Mouse (Mus musculus) embryonic fibroblast, embryonic 13.5 days (primary cell): ENCODE data around the gene Olfr1224-ps1. TPM values are rescaled to one million over a fixed set of nuclear protein-coding genes. Genes with fewer than 3 reads are reported as not detected.
"Not testable (repeated sequence)": the region's sequence is repeated elsewhere in the genome, so short reads cannot be mapped to it uniquely, and the experiment has no call there.

Experiments
- H3K27ac ChIP-seq: 2 replicates; pipeline ENCODE4 v1.5.1; 2012; ENCODE audit warnings: low read length, control low read depth, inconsistent platforms; ENCODE audit not compliant: insufficient read depth
- H3K4me1 ChIP-seq: 2 replicates; pipeline ENCODE4 v1.6.1; 2011; ENCODE audit warnings: low read length; ENCODE audit not compliant: control insufficient read depth, insufficient read depth
- H3K4me3 ChIP-seq: 2 replicates; pipeline ENCODE4 v1.5.1; 2011; ENCODE audit warnings: mild to moderate bottlenecking, control low read depth, low read length; ENCODE audit not compliant: insufficient read depth
- CTCF ChIP-seq: IDR thresholded peaks from 2 replicates; pipeline ENCODE4 v1.5.1; 2011; ENCODE audit warnings: mild to moderate bottlenecking, control low read depth, low read length, moderate library complexity, borderline replicate concordance; ENCODE audit not compliant: insufficient read depth
- POLR2A ChIP-seq: IDR thresholded peaks from 2 replicates; pipeline ENCODE4 v1.6.1; 2011; ENCODE audit warnings: low read depth, mild to moderate bottlenecking, control low read depth, low read length, moderate library complexity
- polyA plus RNA-seq: library from polyadenylated mRNA; stranded (reverse); fragments of >200 nt; gene quantifications from 2 replicates; pipeline ENCODE4 v1.2.4, GENCODE M21; 2011; ENCODE audit warnings: low read depth; ENCODE audit not compliant: missing spikeins, insufficient read length

Olfr1224-ps1 gene
- polyA plus RNA-seq, result not detected in 2 replicates

DNA sequence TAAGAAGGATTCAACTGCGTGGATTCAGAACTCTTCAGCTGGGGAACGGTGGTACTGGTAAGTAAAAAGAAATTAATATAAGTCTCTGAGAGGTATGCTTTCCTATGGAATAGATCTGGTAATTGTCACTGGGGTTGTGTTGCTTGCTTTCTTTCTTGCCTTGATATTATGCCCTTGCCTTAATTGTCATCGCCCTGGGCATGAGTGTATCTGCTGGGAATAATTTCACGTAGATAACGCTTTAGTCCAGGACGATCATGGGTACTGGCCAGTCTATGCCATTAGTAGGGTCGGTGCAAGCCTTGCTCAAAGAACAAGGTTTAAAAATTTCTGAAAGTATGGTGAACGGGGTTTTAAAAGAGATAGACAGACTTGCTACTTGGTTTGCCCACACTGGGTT is at the start of gene Olfr1224-ps1:
Gene Olfr1224-ps1, minus strand, starts transcription at position 101 of the 400 bp plus-strand sequence.
- H3K4me3 ChIP-seq, H3K4me1 ChIP-seq, H3K27ac ChIP-seq: not testable (repeated sequence)

DNA sequence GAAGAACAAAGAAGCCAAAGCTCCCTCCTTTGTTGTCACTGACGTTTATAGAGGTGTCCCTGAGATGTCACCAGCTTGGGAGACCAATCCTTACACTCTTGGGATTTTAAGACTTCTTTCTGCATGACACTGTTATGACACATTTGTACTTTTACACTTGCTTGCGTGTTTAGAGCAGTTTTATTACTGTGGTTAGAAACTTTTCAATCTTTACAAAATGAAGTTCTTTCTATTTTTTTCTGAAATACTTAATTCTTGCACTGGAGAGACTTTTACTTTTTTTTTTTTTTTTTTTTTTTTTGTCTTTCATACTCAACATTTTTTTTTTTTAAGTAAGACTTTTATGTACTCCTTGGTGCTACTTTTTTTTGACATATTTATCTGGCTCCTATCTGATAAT is 36.1 kb upstream of the Olfr1224-ps1 start, which contains the start of gene Olfr1226:
Gene Olfr1226, minus strand, starts transcription at position 101 of the 400 bp plus-strand sequence.
- no peak for TF ChIP-seq CTCF
- no peak for TF ChIP-seq POLR2A
- Histone ChIP-seq H3K4me3 (no peak within 1 kb of the TSS), H3K27ac (no peak within 1 kb of the TSS), H3K4me1 (no peaks in the 10 kb centered on the region)

DNA sequence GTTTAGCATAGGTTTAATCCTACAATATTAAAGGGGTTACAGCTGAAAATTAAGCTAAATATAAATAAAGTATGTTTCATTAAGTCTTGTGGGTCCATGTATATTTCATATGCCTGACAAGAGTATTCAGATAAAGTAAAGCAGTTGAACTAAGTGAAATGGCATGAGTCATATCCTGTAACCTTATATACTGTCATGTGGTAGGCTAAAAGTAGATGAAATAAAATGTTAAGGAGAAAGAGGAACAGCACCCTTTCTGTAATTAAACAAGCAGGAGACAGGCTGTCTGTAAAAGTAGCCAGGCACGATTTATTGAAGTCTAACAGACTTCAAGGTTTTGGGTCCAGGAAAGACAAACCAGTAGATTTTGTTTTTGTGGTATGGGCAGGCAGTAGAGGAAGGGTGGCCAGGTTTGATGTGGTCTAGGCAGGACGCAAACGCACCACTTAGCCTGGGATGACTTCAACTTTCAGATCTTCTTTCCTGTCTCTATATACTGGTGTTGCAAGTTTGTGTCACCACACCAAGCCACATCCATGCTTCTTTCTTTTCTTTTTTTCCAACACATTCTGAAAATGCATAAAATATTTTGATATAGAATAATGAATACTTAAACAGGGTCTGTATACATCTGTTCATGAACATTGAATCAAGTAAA is 32.6 kb upstream of the Olfr1224-ps1 start:
- Histone ChIP-seq H3K4me1 (no peaks in the 10 kb centered on the region), H3K4me3 (no peak overlapping the region), H3K27ac (no peak overlapping the region)
- TF ChIP-seq CTCF, result no peak
- TF ChIP-seq POLR2A, result no peak

- no peak within 1 kb of the TSS for H3K4me3 ChIP-seq
- no peak within 1 kb of the TSS for H3K27ac ChIP-seq
- H3K4me1 ChIP-seq, result no peaks in the 10 kb centered on the region
- TF ChIP-seq CTCF, result no peak
- no peak for TF ChIP-seq POLR2A
Measured at GRCm38 (mm10) chr2:89174569-89174968, 10.7 kb upstream of the Olfr1224-ps1 start, which contains the start of gene Olfr1225. TSS of gene Olfr1225 (minus strand) at chr2:89174669.

DNA sequence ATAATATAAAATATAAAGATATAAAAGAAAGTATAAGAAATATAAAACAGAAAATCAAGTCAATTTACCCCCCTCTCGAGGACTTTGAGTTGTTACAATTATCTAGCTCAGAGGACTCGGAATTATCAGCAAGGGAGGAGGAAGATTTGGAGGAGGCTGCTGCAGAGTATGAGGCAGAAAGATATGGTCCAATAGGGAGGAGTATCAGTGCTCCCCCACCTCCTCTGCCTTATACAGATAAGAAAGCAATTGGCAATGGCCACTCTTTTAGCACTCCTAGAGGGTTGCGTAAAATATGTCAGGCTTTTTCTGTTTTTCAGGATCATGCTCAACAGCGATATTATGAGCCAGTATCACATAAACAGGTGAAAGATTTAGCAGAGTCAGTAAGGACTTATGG is 820 bp upstream of the Olfr1224-ps1 start:
- H3K27ac ChIP-seq, H3K4me3 ChIP-seq, H3K4me1 ChIP-seq: not testable (repeated sequence)

GRCm38 (mm10) chr2:89151460-89151859 is 12.4 kb downstream of the Olfr1224-ps1 start, which contains the start of gene Olfr1223:
TSS of gene Olfr1223 (minus strand) at chr2:89151560.
- H3K4me1 ChIP-seq, result no peaks in the 10 kb centered on the region
- TF ChIP-seq CTCF, result no peak
- no peak within 1 kb of the TSS for H3K4me3 ChIP-seq
- H3K27ac ChIP-seq, result no peak within 1 kb of the TSS

GRCm38 (mm10) chr2:89132954-89133353 is 30.9 kb downstream of the Olfr1224-ps1 start, which contains the start of gene Olfr1222:
TSS of gene Olfr1222 (minus strand) at chr2:89133054.
- H3K27ac ChIP-seq, result no peak within 1 kb of the TSS
- TF ChIP-seq POLR2A (no peak), CTCF (no peak)

GRCm38 (mm10) chr2:89117183-89117582 is 46.7 kb downstream of the Olfr1224-ps1 start, which contains the start of gene Olfr1221:
TSS of gene Olfr1221 (minus strand) at chr2:89117283.
- H3K27ac ChIP-seq, result no peak within 1 kb of the TSS
- H3K4me3 ChIP-seq, result no peak within 1 kb of the TSS
- TF ChIP-seq CTCF (no peak), POLR2A (no peak)
- H3K4me1 ChIP-seq, result no peaks in the 10 kb centered on the region

More at GRCm38 (mm10) chr2:89132954-89133353, 30.9 kb downstream of the Olfr1224-ps1 start, which contains the start of gene Olfr1222:
- Histone ChIP-seq H3K4me3 (no peak within 1 kb of the TSS), H3K4me1 (no peaks in the 10 kb centered on the region)

DNA sequence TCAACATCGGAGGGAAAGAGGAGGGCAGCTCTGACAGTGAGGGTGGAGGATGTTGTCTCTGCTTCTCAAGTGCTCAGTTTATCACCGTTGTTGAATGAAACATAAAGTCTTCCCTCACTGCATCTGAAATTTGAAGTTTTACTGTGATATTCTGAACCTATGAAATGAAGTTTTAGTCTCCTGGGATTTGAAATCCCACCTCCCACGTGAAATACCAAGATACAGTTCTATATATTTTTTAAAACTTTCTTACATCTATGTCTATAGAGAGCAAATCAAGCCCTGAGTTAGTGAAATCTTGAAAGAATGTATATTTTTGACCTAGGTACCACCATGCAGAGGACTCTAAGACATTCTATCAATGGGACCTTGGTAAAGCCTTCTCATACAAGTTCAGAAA is 57.2 kb downstream of the Olfr1224-ps1 start, which contains the start of gene Olfr1220:
Gene Olfr1220, minus strand, starts transcription at position 101 of the 400 bp plus-strand sequence.
- Histone ChIP-seq H3K27ac (no peak within 1 kb of the TSS), H3K4me3 (no peak within 1 kb of the TSS), H3K4me1 (no peaks in the 10 kb centered on the region)
- TF ChIP-seq CTCF (no peak), POLR2A (no peak)

GRCm38 (mm10) chr2:89105651-89106050 is 58.2 kb downstream of the Olfr1224-ps1 start:
- H3K4me1 ChIP-seq, result no peaks in the 10 kb centered on the region
- H3K4me3 ChIP-seq, result no peak overlapping the region
- TF ChIP-seq CTCF (no peak), POLR2A (no peak)
- H3K27ac ChIP-seq, result no peak overlapping the region

Other genes with a start within 250 kb of the Olfr1224-ps1 start
- not detected in 2 replicates for gene Olfr1209, start 248.9 kb downstream of the Olfr1224-ps1 start, polyA plus RNA-seq
- gene Olfr1211, start 226.0 kb downstream of the Olfr1224-ps1 start, polyA plus RNA-seq, result not detected in 2 replicates
- not detected in 2 replicates for gene Olfr1212, start 210.1 kb downstream of the Olfr1224-ps1 start, polyA plus RNA-seq
- gene Gm13762, start 183.8 kb downstream of the Olfr1224-ps1 start, polyA plus RNA-seq, result not detected in 2 replicates
- not detected in 2 replicates for gene Olfr1214, start 171.4 kb downstream of the Olfr1224-ps1 start, polyA plus RNA-seq
- not detected in 2 replicates for gene Olfr1215, start 157.1 kb downstream of the Olfr1224-ps1 start, polyA plus RNA-seq
- gene Olfr1216, start 145.8 kb downstream of the Olfr1224-ps1 start, polyA plus RNA-seq, result not detected in 2 replicates
- gene Olfr1217, start 132.0 kb downstream of the Olfr1224-ps1 start, polyA plus RNA-seq, result not detected in 2 replicates
- not detected in 2 replicates for gene Olfr1218, start 102.9 kb downstream of the Olfr1224-ps1 start, polyA plus RNA-seq
- gene Olfr1219, start 80.6 kb downstream of the Olfr1224-ps1 start, polyA plus RNA-seq, result not detected in 2 replicates
- gene Olfr1220, start 57.3 kb downstream of the Olfr1224-ps1 start, polyA plus RNA-seq, result not detected in 2 replicates
- gene Olfr1221, start 46.8 kb downstream of the Olfr1224-ps1 start, polyA plus RNA-seq, result not detected in 2 replicates
- gene Olfr1222, start 31.0 kb downstream of the Olfr1224-ps1 start, polyA plus RNA-seq, result not detected in 2 replicates
- gene Olfr1223, start 12.5 kb downstream of the Olfr1224-ps1 start, polyA plus RNA-seq, result not detected in 2 replicates
- gene Olfr1225, start 10.6 kb upstream of the Olfr1224-ps1 start, polyA plus RNA-seq, result not detected in 2 replicates
- not detected in 2 replicates for gene Olfr1226, start 36.0 kb upstream of the Olfr1224-ps1 start, polyA plus RNA-seq
- not detected in 2 replicates for gene Olfr1228, start 90.0 kb upstream of the Olfr1224-ps1 start, polyA plus RNA-seq
- not detected in 2 replicates for gene Olfr1229, start 123.9 kb upstream of the Olfr1224-ps1 start, polyA plus RNA-seq
- gene Olfr1230, start 133.2 kb upstream of the Olfr1224-ps1 start, polyA plus RNA-seq, result not detected in 2 replicates
- gene Olfr1231, start 143.0 kb upstream of the Olfr1224-ps1 start, polyA plus RNA-seq, result not detected in 2 replicates
- not detected in 2 replicates for gene Olfr1232, start 165.6 kb upstream of the Olfr1224-ps1 start, polyA plus RNA-seq
- gene Olfr1233, start 178.3 kb upstream of the Olfr1224-ps1 start, polyA plus RNA-seq, result not detected in 2 replicates
- not detected in 2 replicates for gene Olfr1234, start 200.8 kb upstream of the Olfr1224-ps1 start, polyA plus RNA-seq
- not detected in 2 replicates for gene Olfr1238, start 245.6 kb upstream of the Olfr1224-ps1 start, polyA plus RNA-seq